Mouse (Mus musculus) liver, embryonic 12.5 days (tissue): ENCODE data around the gene Tln2. TPM values are rescaled to one million over a fixed set of nuclear protein-coding genes. Genes with fewer than 3 reads are reported as not detected.
A peak's percentile ranks its signal among the peaks of the same experiment; 100 is the strongest.

Experiments
- ATAC-seq: fragments of 200-750 bp; cut with Nextera tagmentation; 2 replicates; pipeline ENCODE4 v1.8.0; 2017; ENCODE audit warnings: moderate number of reproducible peaks, mild to moderate bottlenecking, moderate library complexity
- H3K27ac ChIP-seq: fragments of 300-500 bp; sonication (generic); 2 replicates; pipeline ENCODE4 v1.5.1; 2016; ENCODE audit warnings: mild to moderate bottlenecking
- H3K27me3 ChIP-seq: fragments of 300-500 bp; sonication (generic); replicated peaks from 2 replicates; pipeline ENCODE4 v1.6.1; 2016; ENCODE audit warnings: mild to moderate bottlenecking, moderate library complexity
- H3K36me3 ChIP-seq: fragments of 300-500 bp; sonication (generic); 2 replicates; pipeline ENCODE4 v1.6.1; 2016; ENCODE audit warnings: mild to moderate bottlenecking, moderate library complexity
- H3K4me1 ChIP-seq: fragments of 300-500 bp; sonication (generic); 2 replicates; pipeline ENCODE4 v1.6.1; 2016
- H3K4me2 ChIP-seq: fragments of 300-500 bp; sonication (generic); 2 replicates; pipeline ENCODE4 v1.6.1; 2016; ENCODE audit warnings: mild to moderate bottlenecking, moderate library complexity
- H3K4me3 ChIP-seq: fragments of 300-500 bp; sonication (generic); 2 replicates; pipeline ENCODE4 v1.5.1; 2016; ENCODE audit warnings: mild to moderate bottlenecking, moderate library complexity
- H3K9ac ChIP-seq: fragments of 300-500 bp; sonication (generic); 2 replicates; pipeline ENCODE4 v1.6.1; 2016; ENCODE audit warnings: mild to moderate bottlenecking, moderate library complexity
- H3K9me3 ChIP-seq: fragments of 300-500 bp; sonication (generic); replicated peaks from 2 replicates; pipeline ENCODE4 v1.6.1; 2016; ENCODE audit warnings: mild to moderate bottlenecking, moderate library complexity
- WGBS: fragments of 180-500 bp; shearing (Covaris S2); methylation state at CpG from one replicate; pipeline ENCODE4 v1.1.7; 2016; ENCODE audit not compliant: insufficient replicate concordance; 5-methylcytosine and 5-hydroxymethylcytosine counted together
- polyA plus RNA-seq: library from polyadenylated mRNA; unstranded; fragments of >200 nt; fragmentation: Nextera tagmentation; extraction: Ambion mirVana; gene quantifications from 2 replicates; pipeline ENCODE4 v1.2.1, GENCODE M21; 2016

The Tln2 gene
- polyA plus RNA-seq, 1 experiment from 2014 or later: 5.0 TPM

DNA sequence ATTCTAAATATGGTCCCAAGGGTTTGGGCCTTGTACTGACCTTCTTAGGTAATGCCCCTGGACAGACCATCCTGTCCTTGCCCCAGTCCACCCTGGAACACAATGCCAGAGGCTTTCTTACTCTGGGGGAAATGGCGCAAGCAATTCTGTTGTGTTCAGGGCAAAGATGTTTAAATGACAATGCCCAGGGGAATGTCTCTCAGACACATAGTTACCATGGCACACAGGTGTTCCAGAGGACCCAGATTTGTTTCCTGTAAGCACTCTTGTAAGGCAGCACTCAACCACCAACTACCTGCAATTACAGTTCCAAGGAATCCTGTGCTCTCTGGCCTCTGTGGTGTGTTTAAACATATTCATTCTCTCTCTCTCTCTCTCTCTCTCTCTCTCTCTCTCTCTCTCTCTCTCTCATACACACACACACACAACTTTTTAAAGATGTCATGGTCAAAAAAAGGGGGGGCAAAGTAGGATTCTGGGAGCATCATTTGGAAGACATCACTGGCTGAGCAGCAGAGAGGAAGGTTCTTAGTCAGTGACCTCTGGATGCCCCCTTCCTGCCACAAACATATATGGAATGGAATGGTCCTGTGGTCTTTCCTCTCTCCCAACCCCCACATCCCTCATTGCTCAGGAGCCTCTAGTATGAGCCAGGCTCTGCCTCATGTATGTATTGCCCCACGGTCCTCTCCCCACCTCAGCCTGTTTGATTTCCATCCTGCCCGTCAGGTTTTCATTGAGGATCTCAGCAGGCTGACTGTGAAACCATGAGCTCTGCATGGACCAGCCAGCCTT, 345.1 kb downstream of the Tln2 start:
- no peaks in the 10 kb centered on the region for H3K4me1 ChIP-seq
- no peaks in the 10 kb centered on the region for H3K9me3 ChIP-seq
- no peaks in the 10 kb centered on the region for H3K36me3 ChIP-seq
- H3K27ac ChIP-seq: no peak overlapping the region
- 61% methylated on average over 3 of the region's 3 CpGs for WGBS
- H3K4me3 ChIP-seq: no peak overlapping the region
- H3K27me3 ChIP-seq: no peaks in the 10 kb centered on the region
- H3K4me2 ChIP-seq: no peak overlapping the region
- H3K9ac ChIP-seq: no peak overlapping the region
- ATAC-seq: no peak

- Histone ChIP-seq H3K36me3 (no peaks in the 10 kb centered on the region), H3K27me3 (no peaks in the 10 kb centered on the region), H3K27ac (no peak overlapping the region), H3K4me1 (no peaks in the 10 kb centered on the region), H3K4me3 (no peak overlapping the region), H3K9me3 (no peaks in the 10 kb centered on the region), H3K4me2 (no peak overlapping the region), H3K9ac (no peak overlapping the region)
- WGBS: 49% methylated on average over 6 of the region's 6 CpGs
- ATAC-seq: no peak
Measured at GRCm38 (mm10) chr9:67213275-67213674, 346.2 kb downstream of the Tln2 start.

DNA sequence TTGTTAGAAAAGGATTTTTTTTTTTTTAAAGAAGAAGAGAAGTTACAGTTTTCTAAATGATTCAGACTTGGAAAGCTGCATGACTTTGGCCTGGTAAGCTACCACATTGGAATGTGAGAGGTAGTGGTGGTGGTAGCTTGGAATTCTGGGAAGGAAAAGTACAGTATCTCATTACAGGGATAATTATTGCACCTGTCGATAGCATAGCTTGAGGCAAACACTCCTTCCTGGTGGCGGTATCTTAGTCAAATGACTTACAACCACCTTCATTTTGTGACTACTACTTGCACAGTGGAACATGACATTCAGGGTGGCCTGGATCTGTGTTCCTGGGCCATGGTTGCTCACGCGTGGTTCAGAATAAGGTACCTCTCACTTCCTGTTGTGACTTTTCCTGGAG, 348.3 kb downstream of the Tln2 start:
- H3K4me3 ChIP-seq: no peak overlapping the region
- WGBS: 78% methylated on average over 4 of the region's 4 CpGs

GRCm38 (mm10) chr9:67209451-67209850, 350.1 kb downstream of the Tln2 start:
- ATAC-seq: no peak
- H3K36me3 ChIP-seq: no peaks in the 10 kb centered on the region
- 86% methylated on average over 9 of the region's 9 CpGs for WGBS
- H3K4me1 ChIP-seq: no peaks in the 10 kb centered on the region
- H3K4me2 ChIP-seq: no peak overlapping the region
- no peak overlapping the region for H3K27ac ChIP-seq
- H3K4me3 ChIP-seq: no peak overlapping the region
- no peak overlapping the region for H3K9ac ChIP-seq
- H3K9me3 ChIP-seq: no peaks in the 10 kb centered on the region
- no peaks in the 10 kb centered on the region for H3K27me3 ChIP-seq

More for the DNA sequence above, 348.3 kb downstream of the Tln2 start:
- Histone ChIP-seq H3K4me2 (no peak overlapping the region), H3K9ac (no peak overlapping the region), H3K36me3 (no peaks in the 10 kb centered on the region), H3K4me1 (no peaks in the 10 kb centered on the region), H3K9me3 (no peaks in the 10 kb centered on the region), H3K27me3 (no peaks in the 10 kb centered on the region), H3K27ac (no peak overlapping the region)
- no peak for ATAC-seq

- Histone ChIP-seq H3K36me3 (no peaks in the 10 kb centered on the region), H3K4me2 (no peak overlapping the region), H3K9me3 (no peaks in the 10 kb centered on the region), H3K27ac (no peak overlapping the region), H3K4me1 (no peaks in the 10 kb centered on the region), H3K27me3 (no peaks in the 10 kb centered on the region), H3K4me3 (no peak overlapping the region), H3K9ac (no peak overlapping the region)
- WGBS: 23% methylated on average over 3 of the region's 3 CpGs
- no peak for ATAC-seq
Measured at GRCm38 (mm10) chr9:67208420-67208819, 351.1 kb downstream of the Tln2 start.

DNA sequence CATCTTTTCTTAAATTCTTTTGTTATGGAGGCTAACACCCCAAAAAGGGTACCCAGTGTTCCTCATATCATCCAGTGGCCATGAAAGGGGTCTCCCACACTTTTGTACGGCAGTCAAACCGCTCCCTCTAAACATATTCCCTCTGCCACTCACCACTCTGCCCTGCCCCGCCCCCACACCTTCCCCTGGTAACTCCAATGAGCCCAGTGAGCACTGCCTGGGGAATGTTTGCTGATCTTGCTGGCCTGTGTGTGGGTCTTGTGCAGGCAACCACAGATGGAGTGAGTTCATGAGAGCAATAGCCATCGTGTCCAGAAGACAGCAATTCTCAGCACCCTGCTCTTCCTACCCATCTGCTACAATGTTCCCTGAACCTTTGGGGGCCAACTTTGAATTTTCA, 354.3 kb downstream of the Tln2 start:
- no peak overlapping the region for H3K4me2 ChIP-seq
- no peaks in the 10 kb centered on the region for H3K4me1 ChIP-seq
- H3K4me3 ChIP-seq: no peak overlapping the region
- WGBS: 48% methylated on average over 4 of the region's 4 CpGs
- H3K9me3 ChIP-seq: no peaks in the 10 kb centered on the region
- no peaks in the 10 kb centered on the region for H3K27me3 ChIP-seq
- H3K27ac ChIP-seq: no peak overlapping the region
- ATAC-seq: no peak
- no peaks in the 10 kb centered on the region for H3K36me3 ChIP-seq
- H3K9ac ChIP-seq: no peak overlapping the region

DNA sequence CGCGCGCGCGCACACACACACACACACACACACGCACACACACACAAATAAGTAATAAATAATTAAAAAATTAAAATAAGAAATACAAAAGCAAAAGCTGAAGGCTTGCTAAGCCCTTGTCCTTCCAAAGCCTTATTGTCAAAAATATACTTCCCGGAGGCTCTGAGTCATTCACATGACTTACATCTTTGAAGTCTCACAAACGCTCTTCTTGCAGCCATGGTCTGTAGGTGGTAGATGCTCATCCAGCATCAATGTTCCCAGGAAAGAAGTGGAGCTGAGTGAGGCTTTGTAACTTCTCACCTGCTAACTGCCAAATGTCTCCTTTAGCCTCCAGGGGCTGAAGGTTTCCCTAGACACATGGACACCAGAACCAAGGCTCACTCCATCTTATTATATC, 362.9 kb downstream of the Tln2 start:
- Histone ChIP-seq H3K9ac (no peak overlapping the region), H3K4me2 (no peak overlapping the region), H3K4me1 (no peaks in the 10 kb centered on the region), H3K4me3 (no peak overlapping the region), H3K36me3 (no peaks in the 10 kb centered on the region), H3K27me3 (no peaks in the 10 kb centered on the region), H3K9me3 (no peaks in the 10 kb centered on the region), H3K27ac (no peak overlapping the region)
- ATAC-seq: no peak
- 90% methylated on average over 8 of the region's 8 CpGs for WGBS

- Histone ChIP-seq H3K4me3 (no peak overlapping the region), H3K4me2 (no peak overlapping the region), H3K9me3 (no peaks in the 10 kb centered on the region), H3K27ac (no peak overlapping the region), H3K4me1 (no peaks in the 10 kb centered on the region), H3K9ac (no peak overlapping the region), H3K27me3 (no peaks in the 10 kb centered on the region), H3K36me3 (no peaks in the 10 kb centered on the region)
- WGBS: 59% methylated on average over 6 of the region's 7 CpGs
- no peak for ATAC-seq
Measured at GRCm38 (mm10) chr9:67195306-67195705, 364.2 kb downstream of the Tln2 start.

DNA sequence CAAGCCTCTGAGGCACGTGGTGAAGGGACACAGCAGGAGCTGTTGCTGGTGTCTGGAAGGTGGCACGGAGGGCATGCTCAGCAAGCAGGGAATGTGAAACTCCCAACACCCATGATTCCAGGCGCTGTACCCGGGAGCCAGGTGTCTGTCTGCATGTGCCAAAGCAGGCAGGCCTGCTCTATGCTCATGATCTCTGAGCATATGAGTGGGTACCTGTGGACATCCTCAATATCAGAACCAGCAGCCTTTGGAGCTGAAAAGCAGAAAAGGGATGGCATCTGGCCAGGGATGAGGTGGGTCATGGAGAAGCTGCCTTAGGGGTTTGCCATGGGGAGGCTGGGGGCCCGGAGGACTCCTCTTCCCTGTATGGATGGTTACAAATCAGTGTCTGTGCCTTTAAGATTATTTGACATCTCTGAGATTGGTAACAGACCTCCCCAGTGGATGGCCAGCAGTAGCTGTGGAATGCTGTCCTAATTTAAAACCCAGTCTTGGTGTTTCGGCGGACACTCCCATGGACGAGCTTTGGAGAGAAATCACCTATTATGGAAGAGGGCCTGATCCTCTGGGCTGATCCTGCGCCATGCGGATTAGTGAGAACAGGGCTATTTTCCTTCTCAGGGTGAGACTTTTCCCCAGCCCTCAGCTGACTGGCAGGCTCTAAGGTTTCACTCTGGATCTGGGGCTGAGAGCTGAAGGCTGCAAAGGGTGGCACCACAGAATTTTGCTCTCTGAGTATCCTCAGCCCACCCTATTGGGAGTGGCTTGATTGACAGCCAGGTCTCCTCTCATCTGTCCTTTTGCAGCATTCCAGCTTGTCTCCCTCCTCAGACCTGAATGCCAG, 367.8 kb downstream of the Tln2 start:
- 62% methylated on average over 10 of the region's 10 CpGs for WGBS
- no peak overlapping the region for H3K4me2 ChIP-seq
- H3K4me1 ChIP-seq: no peaks in the 10 kb centered on the region
- no peak for ATAC-seq
- no peaks in the 10 kb centered on the region for H3K36me3 ChIP-seq
- no peaks in the 10 kb centered on the region for H3K9me3 ChIP-seq
- H3K9ac ChIP-seq: no peak overlapping the region
- no peak overlapping the region for H3K4me3 ChIP-seq
- peak overlapping the region; percentile 8; the same call in 1 of the 2 replicates for H3K27ac ChIP-seq
- no peaks in the 10 kb centered on the region for H3K27me3 ChIP-seq

GRCm38 (mm10) chr9:67187686-67188085, 371.8 kb downstream of the Tln2 start:
- Histone ChIP-seq H3K9me3 (no peaks in the 10 kb centered on the region), H3K27ac (no peak overlapping the region), H3K4me3 (no peak overlapping the region), H3K36me3 (no peaks in the 10 kb centered on the region), H3K27me3 (no peaks in the 10 kb centered on the region), H3K9ac (no peak overlapping the region), H3K4me2 (no peak overlapping the region), H3K4me1 (no peaks in the 10 kb centered on the region)
- no peak for ATAC-seq
- WGBS: 74% methylated on average over 5 of the region's 5 CpGs

DNA sequence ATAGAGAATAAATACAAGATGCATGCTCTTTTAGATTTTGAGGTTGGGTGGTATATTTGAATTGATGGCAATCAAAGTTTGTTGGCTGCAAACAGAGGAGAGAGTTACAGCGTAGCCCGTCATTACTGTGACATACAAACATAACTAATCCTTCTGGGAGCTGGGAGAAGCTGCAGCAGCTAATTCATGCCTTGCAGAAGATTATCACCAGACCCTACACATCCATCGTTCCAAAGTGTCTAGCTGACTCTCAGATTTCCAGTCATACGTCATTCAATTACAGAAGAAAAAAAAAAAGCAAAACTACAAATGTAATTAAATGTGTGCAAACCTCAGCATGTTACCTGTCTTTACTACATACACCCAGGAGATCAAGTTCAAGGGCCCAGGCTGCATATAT, 372.3 kb downstream of the Tln2 start:
- Histone ChIP-seq H3K27ac (no peak overlapping the region), H3K4me3 (no peak overlapping the region), H3K9ac (no peak overlapping the region), H3K9me3 (no peaks in the 10 kb centered on the region), H3K4me1 (no peaks in the 10 kb centered on the region), H3K4me2 (no peak overlapping the region), H3K27me3 (no peaks in the 10 kb centered on the region), H3K36me3 (no peaks in the 10 kb centered on the region)
- no peak for ATAC-seq
- 69% methylated on average over 4 of the region's 4 CpGs for WGBS

DNA sequence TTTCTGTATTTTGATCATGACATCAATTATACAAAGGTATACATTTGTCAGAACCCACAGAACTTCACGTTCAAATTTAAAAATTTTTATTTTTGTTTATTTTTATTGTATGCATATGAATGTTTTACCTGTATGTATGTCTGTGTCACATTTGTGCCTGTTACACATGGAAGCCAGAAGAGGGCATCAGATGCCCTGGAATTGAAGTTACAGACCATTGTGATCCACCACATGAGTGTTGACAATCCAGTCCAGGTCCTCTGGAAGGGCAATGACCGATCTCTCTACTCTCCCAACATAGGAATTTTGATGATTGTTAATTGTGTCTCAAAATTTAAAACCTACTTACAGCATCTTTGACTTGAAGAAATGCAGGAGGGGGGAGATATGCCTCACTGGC, 374.9 kb downstream of the Tln2 start:
- 62% methylated on average over 2 of the region's 2 CpGs for WGBS
- no peak overlapping the region for H3K4me3 ChIP-seq
- no peaks in the 10 kb centered on the region; the same call in 1 of the 2 replicates for H3K27me3 ChIP-seq
- no peak overlapping the region for H3K9ac ChIP-seq
- H3K9me3 ChIP-seq: no peaks in the 10 kb centered on the region
- no peak for ATAC-seq
- no peaks in the 10 kb centered on the region for H3K36me3 ChIP-seq
- no peaks in the 10 kb centered on the region for H3K4me1 ChIP-seq
- H3K4me2 ChIP-seq: no peak overlapping the region
- no peak overlapping the region for H3K27ac ChIP-seq
